Mouse (Mus musculus): ENCODE measurements around the gene Thada. TPM values are rescaled to one million over a fixed set of nuclear protein-coding genes. Genes with fewer than 3 reads are reported as not detected.

Gene Thada
- polyA plus RNA-seq, 2 experiments: 2.0 to 2.5 TPM

GRCm38 (mm10) chr17:84166135-84166860 is 299.7 kb downstream of the Thada start:
- Histone ChIP-seq H3K4me2 (ENCODE audit: low read depth) (no peak overlapping the region), H3K27me3 (ENCODE audit: control insufficient read depth, insufficient read depth, low read length) (no peaks in the 10 kb centered on the region), H3K4me3 (ENCODE audit: insufficient read depth in 1 of 2, low read depth in 2 of 2, low read length in 2 of 2) (no peak overlapping the region), H3K4me1 (replicated peaks; ENCODE audit: control insufficient read depth in 2 of 2, insufficient read depth in 2 of 2, low read length in 1 of 2) (peaks cover 4 to 8% of the 10 kb centered on the region in 2 experiments), H3K9me3 (ENCODE audit: control insufficient read depth, low read length) (no peaks in the 10 kb centered on the region), H3K36me3 (replicated peaks; ENCODE audit: control insufficient read depth, insufficient read depth, low read depth) (no peaks in the 10 kb centered on the region), H3K27ac (no peak overlapping the region), H3K9ac (replicated peaks) (no peak overlapping the region)
- no peak for ATAC-seq (ENCODE audit: insufficient read depth)
- TF ChIP-seq CTCF (IDR thresholded peaks at IDR 0.05; ENCODE audit: low read depth) (no peak), EP300 (IDR thresholded peaks at IDR 0.05; ENCODE audit: low read depth) (no peak)
- DNase-seq (ENCODE audit: low read depth in 3 of 3, low spot score in 3 of 3): no peak
- WGBS (ENCODE audit: insufficient replicate concordance): 72% methylated on average over 9 of the region's 9 CpGs

GRCm38 (mm10) chr17:84165735-84166134 is 300.3 kb downstream of the Thada start:
- Histone ChIP-seq H3K9ac (replicated peaks) (no peak overlapping the region), H3K27ac (no peak overlapping the region), H3K4me2 (ENCODE audit: low read depth) (no peak overlapping the region), H3K4me3 (ENCODE audit: insufficient read depth in 1 of 2, low read depth in 2 of 2, low read length in 2 of 2) (no peak overlapping the region), H3K36me3 (replicated peaks; ENCODE audit: control insufficient read depth, insufficient read depth, low read depth) (no peaks in the 10 kb centered on the region), H3K4me1 (replicated peaks; ENCODE audit: control insufficient read depth in 2 of 2, insufficient read depth in 2 of 2, low read length in 1 of 2) (peaks cover 4 to 13% of the 10 kb centered on the region in 2 experiments), H3K9me3 (ENCODE audit: control insufficient read depth, low read length) (no peaks in the 10 kb centered on the region), H3K27me3 (ENCODE audit: control insufficient read depth, insufficient read depth, low read length) (no peaks in the 10 kb centered on the region)
- DNase-seq (ENCODE audit: low read depth in 3 of 3, low spot score in 3 of 3): no peak
- TF ChIP-seq EP300 (IDR thresholded peaks at IDR 0.05; ENCODE audit: low read depth): no peak
- no peak for TF ChIP-seq CTCF (IDR thresholded peaks at IDR 0.05; ENCODE audit: low read depth)
- no peak for ATAC-seq (ENCODE audit: insufficient read depth)
- WGBS (ENCODE audit: insufficient replicate concordance): 71% methylated on average over 3 of the region's 3 CpGs

- TF ChIP-seq CTCF (IDR thresholded peaks at IDR 0.05; ENCODE audit: low read depth) (no peak), EP300 (IDR thresholded peaks at IDR 0.05; ENCODE audit: low read depth) (no peak)
- peaks cover 4 to 15% of the 10 kb centered on the region in 2 experiments for H3K4me1 ChIP-seq (replicated peaks; ENCODE audit: control insufficient read depth in 2 of 2, insufficient read depth in 2 of 2, low read length in 1 of 2)
- H3K36me3 ChIP-seq (replicated peaks; ENCODE audit: control insufficient read depth, insufficient read depth, low read depth): no peaks in the 10 kb centered on the region
- WGBS (ENCODE audit: insufficient replicate concordance): 73% methylated on average over 8 of the region's 8 CpGs
- H3K4me3 ChIP-seq (ENCODE audit: insufficient read depth in 1 of 2, low read depth in 2 of 2, low read length in 2 of 2): no peak overlapping the region
- H3K9me3 ChIP-seq (ENCODE audit: control insufficient read depth, low read length): no peaks in the 10 kb centered on the region
- H3K4me2 ChIP-seq (ENCODE audit: low read depth): no peak overlapping the region
- H3K27me3 ChIP-seq (ENCODE audit: control insufficient read depth, insufficient read depth, low read length): no peaks in the 10 kb centered on the region
- ATAC-seq (ENCODE audit: insufficient read depth): no peak
- H3K9ac ChIP-seq (replicated peaks): no peak overlapping the region
- H3K27ac ChIP-seq: no peak overlapping the region
- no peak for DNase-seq (ENCODE audit: low read depth in 3 of 3, low spot score in 3 of 3)
These were observed 301.9 kb downstream of the Thada start for GRCm38 (mm10) chr17:84164146-84164545.

GRCm38 (mm10) chr17:84163066-84163785 is 302.8 kb downstream of the Thada start:
- DNase-seq (ENCODE audit: low read depth in 3 of 3, low spot score in 3 of 3) (no peak), ATAC-seq (ENCODE audit: insufficient read depth) (no peak)
- Histone ChIP-seq H3K9ac (replicated peaks) (no peak overlapping the region), H3K36me3 (replicated peaks; ENCODE audit: control insufficient read depth, insufficient read depth, low read depth) (no peaks in the 10 kb centered on the region), H3K27me3 (ENCODE audit: control insufficient read depth, insufficient read depth, low read length) (no peaks in the 10 kb centered on the region), H3K4me2 (ENCODE audit: low read depth) (no peak overlapping the region), H3K27ac (no peak overlapping the region), H3K9me3 (ENCODE audit: control insufficient read depth, low read length) (no peaks in the 10 kb centered on the region), H3K4me1 (replicated peaks; ENCODE audit: control insufficient read depth in 2 of 2, insufficient read depth in 2 of 2, low read length in 1 of 2) (peaks cover 5 to 19% of the 10 kb centered on the region in 2 experiments), H3K4me3 (ENCODE audit: insufficient read depth in 1 of 2, low read depth in 2 of 2, low read length in 2 of 2) (no peak overlapping the region)
- TF ChIP-seq EP300 (IDR thresholded peaks at IDR 0.05; ENCODE audit: low read depth): no peak
- TF ChIP-seq CTCF (IDR thresholded peaks at IDR 0.05; ENCODE audit: low read depth): no peak
- WGBS (ENCODE audit: insufficient replicate concordance): 70% methylated on average over 12 of the region's 12 CpGs

- H3K4me1 ChIP-seq (replicated peaks; ENCODE audit: control insufficient read depth in 2 of 2, insufficient read depth in 2 of 2, low read length in 1 of 2): peaks cover 8 to 21% of the 10 kb centered on the region in 2 experiments
- DNase-seq (ENCODE audit: low read depth in 3 of 3, low spot score in 3 of 3): no peak
- TF ChIP-seq CTCF (IDR thresholded peaks at IDR 0.05; ENCODE audit: low read depth) (no peak), EP300 (IDR thresholded peaks at IDR 0.05; ENCODE audit: low read depth) (no peak)
- no peak overlapping the region for H3K4me2 ChIP-seq (ENCODE audit: low read depth)
- H3K27me3 ChIP-seq (ENCODE audit: control insufficient read depth, insufficient read depth, low read length): no peaks in the 10 kb centered on the region
- no peak overlapping the region for H3K4me3 ChIP-seq (ENCODE audit: insufficient read depth in 1 of 2, low read depth in 2 of 2, low read length in 2 of 2)
- 80% methylated on average over 8 of the region's 8 CpGs for WGBS (ENCODE audit: insufficient replicate concordance)
- no peak overlapping the region for H3K9ac ChIP-seq (replicated peaks)
- no peaks in the 10 kb centered on the region for H3K36me3 ChIP-seq (replicated peaks; ENCODE audit: control insufficient read depth, insufficient read depth, low read depth)
- no peak for ATAC-seq (ENCODE audit: insufficient read depth)
- 0 out of 2 replicates have a peak overlapping the region, but pooled peaks have one; percentile 3 for H3K27ac ChIP-seq
- no peaks in the 10 kb centered on the region for H3K9me3 ChIP-seq (ENCODE audit: control insufficient read depth, low read length)
These were observed 303.7 kb downstream of the Thada start for GRCm38 (mm10) chr17:84162211-84162760.
